Mouse (Mus musculus) cerebellum, adult 2 months (tissue): ENCODE data around the gene Adat1.

Experiments
- CTCF ChIP-seq: fragments of 200-500 bp; IDR thresholded peaks from 2 replicates; pipeline ENCODE4 v1.5.1; 2011; ENCODE audit warnings: low read depth, mild to moderate bottlenecking, control low read depth, low read length, moderate library complexity, borderline replicate concordance; ENCODE audit not compliant: insufficient read depth
- POLR2A ChIP-seq: fragments of 200-500 bp; IDR thresholded peaks from 2 replicates; pipeline ENCODE4 v1.6.1; 2011; ENCODE audit warnings: low read length, control low read depth, borderline replicate concordance; ENCODE audit not compliant: insufficient read depth

DNA sequence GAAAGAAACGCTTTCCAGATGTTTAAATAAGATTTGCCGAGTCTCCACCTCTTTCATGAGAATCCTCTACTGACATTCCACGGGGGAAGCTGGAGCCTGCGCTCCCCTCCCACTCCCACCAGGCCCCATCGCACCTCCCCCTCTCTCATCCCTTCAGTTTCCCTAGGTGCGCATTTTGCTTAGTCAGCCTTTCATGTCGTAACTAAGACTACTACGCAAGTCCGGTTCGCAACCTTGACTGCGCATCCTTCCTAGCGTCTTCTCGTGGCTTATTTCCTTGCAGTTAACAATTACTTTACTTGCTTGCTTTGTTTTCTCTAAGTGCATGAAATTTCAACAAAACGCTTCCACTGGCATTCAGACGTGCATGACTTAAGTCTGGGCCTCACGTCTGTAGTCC is 60.4 kb downstream of the Adat1 start:
- no peak for TF ChIP-seq CTCF
- no peak for TF ChIP-seq POLR2A
